Mouse (Mus musculus): ENCODE data around the gene Gnai2.
"Not testable (repeated sequence)": the region's sequence is repeated elsewhere in the genome, so short reads cannot be mapped to it uniquely, and the experiment has no call there.

Gene Gnai2

DNA sequence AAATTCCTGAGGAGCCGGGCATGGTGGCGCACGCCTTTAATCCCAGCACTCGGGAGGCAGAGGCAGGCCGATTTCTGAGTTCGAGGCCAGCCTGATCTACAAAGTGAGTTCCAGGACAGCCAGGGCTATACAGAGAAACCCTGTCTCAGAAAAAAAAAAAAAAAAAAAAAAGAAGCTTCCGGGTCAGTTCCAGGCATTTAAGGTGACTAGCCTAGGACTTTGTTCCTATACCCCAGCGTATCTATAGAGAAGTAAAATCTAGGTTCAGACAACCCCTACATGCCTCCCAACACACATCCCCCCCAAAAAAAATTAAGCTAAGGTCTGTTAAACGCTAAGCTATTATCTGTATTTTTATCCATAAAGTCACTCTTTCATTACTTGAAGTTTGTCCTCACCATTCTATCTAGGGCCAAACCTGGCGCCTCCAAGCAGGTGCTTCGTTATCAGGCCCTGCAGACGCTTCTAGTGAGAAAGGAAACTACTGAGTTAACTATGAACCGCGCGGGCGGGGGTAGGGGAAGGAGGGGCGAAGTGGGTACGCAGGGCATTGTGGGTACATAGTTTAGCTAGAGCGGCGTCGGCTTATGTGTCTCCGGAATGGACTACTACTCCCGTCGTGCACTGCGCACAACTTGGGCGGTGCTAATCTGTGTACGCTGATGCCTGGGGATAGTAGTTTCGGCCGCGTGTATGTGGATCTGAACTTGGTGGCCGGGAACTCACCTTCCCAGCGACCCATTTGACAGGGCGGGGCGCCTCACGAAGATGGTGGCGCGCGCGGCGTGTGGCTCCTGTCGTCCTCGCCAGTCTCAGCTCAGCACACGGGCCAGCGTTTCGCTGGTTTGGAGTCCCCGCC, 48.0 kb downstream of the Gnai2 start, which contains the start of gene Ifrd2:
TSS of gene Ifrd2 (plus strand) at position 669 of the 859 bp plus-strand sequence.
- DNase-seq (ENCODE audit: low spot score) = peak; percentile 74

DNA sequence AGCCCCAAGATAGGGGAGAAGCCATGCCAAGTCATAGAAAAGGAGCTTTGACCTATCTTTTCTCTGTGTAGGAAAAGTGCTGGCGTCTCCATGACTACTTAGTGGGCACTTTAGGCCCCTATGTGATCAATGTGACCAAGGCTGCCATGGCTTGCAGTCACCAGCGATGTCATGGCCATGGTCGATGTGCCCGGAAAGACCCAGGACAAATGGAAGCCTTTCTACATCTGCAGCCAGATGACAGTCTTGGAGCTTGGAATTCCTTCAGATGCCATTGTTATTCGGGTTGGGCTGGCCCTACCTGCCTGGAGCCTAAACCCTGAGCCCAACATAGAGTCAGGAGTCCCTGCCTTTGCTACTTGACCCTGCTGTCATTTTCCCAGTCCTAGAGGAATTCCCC, 48.7 kb downstream of the Gnai2 start:
- DNase-seq (ENCODE audit: low spot score) = no peak

DNA sequence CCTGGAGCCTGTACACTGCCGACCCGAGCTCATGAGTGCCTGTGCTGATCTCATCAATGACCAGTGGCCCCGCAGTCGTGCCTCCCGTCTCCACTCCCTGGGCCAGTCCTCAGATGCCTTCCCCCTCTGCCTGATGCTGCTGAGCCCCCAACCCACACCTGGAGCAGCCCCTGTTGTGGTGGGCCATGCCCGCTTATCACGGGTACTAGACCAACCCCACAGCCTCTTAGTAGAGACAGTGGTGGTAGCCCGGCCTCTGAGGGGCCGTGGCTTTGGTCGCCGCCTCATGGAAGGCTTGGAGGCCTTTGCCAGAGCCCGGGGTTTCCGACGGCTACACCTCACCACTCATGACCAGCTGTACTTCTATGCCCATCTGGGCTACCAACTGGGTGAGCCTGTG, 52.0 kb downstream of the Gnai2 start:
- DNase-seq (ENCODE audit: low spot score) = no peak

DNA sequence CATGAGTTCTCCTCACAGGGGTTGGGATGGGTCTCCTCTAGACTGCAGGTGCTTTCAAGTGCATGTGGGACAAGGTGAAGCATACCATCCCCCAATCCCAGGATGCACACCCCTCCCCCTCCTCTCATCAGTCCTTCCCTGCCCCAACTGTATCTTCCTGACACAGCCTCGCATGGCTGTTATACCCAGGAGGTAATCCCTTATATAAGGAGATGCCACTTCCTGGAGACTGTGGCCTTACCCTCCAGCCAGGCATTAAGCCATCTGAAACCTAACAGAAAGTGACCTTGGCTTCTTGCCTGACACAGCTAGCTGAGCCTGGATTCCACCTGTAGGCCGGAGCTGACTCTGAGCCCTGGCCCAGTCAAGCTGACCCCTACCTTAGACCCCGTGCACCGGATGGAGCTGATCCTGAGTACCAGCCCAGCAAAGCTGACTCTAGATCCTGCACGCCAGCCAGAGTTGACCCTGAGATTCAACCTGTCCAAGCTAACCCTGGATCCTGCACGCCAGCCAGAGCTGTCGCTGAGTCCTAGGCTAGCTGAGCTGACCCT, 52.6 kb downstream of the Gnai2 start:
- no peak for DNase-seq (ENCODE audit: low spot score)

DNA sequence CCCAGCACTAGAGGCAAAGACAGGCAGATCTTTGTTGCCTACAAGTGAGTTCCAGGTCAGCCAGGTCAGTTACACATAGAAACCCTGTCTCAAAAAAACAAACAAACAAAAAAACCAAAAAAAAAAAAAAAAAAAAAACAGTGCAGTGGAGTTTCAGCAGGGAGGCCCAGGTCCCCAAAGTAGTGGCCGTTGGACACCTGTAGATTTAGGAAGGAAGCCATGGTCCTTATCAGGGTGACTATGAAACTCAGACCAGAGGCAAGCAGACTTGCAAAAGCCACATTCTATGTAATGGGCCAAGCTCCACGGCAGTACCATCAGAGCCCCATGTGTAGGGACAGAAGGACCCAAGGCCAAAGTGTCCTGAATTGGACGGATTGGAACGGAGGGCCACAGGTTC, 53.6 kb downstream of the Gnai2 start:
- DNase-seq (ENCODE audit: low spot score) = no peak

DNA sequence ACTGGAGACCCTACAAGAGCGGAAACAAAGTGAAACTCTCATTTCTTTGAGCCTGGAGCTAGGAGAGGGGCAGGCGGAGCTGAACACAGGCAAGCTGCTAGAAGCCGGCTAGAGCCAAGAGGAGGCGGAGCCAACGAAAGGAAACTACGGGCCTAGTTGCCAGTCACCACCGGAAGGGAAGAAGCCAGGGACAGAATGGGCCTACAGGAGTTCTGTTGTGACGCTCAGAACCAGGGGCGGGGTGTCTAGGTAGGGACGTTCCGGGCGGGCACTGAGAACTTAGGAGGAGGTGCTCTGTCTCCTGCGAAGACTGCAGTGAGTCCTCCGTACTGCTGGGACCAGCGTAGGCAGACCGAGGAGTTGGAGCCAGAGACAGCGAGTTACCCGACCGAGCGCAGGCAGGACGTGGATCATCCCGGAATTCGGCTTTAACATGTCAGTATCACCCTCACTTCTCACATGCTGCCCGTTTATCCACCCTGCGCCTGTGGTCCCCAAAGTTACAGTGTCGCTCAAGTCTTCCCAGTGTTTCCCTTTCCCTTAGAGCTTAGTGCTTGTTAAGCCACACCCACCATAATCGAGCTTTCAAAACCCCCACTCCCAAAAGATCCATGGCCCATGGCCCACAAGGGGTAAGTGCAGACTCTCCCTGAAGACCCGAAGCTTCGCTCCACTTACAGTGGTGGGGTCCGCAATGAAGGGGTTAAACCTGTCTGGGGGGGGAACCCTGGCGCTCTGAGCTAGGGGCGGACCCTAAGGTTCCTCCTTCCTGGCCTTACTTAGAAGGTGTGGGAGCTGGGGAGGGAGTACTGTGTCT, 54.5 kb downstream of the Gnai2 start, which contains the start of gene Hyal3:
TSS of gene Hyal3 (plus strand) at position 318 of the 817 bp plus-strand sequence.
- peak; percentile 67 for DNase-seq (ENCODE audit: low spot score)

DNA sequence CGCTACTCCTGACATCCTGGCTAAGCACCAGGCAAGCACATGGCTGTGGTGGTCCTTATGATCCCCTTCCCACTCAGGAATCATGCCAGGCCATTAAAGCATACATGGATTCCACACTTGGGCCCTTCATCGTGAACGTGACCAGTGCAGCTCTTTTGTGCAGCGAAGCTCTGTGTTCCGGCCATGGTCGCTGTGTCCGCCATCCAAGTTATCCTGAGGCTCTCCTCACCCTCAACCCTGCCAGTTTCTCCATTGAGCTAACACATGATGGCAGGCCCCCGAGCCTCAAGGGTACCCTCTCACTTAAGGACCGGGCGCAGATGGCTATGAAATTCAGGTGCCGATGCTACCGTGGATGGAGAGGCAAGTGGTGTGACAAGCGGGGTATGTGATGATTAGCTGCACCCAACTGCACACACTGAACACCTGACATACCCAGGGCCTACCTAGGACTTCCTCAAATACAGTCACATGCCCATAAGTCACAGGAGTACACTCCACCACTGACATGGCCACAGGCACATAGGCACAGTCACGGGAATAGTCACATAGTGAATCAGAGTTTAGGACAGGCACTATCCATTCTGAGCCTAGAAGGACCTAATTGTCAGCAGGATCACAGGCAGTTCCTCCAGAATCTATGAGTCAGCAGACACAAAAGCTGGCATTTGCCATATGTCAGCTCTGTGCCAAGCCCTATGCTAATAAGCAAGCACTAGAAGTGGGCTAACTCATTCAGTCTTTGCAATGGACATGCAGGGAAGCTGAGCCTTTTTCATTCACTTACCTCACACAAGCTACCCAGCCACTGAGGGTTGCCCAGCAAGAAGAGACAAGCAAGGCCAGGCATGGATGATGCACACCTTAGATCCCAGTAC, 55.9 kb downstream of the Gnai2 start:
- no peak for DNase-seq (ENCODE audit: low spot score)

DNA sequence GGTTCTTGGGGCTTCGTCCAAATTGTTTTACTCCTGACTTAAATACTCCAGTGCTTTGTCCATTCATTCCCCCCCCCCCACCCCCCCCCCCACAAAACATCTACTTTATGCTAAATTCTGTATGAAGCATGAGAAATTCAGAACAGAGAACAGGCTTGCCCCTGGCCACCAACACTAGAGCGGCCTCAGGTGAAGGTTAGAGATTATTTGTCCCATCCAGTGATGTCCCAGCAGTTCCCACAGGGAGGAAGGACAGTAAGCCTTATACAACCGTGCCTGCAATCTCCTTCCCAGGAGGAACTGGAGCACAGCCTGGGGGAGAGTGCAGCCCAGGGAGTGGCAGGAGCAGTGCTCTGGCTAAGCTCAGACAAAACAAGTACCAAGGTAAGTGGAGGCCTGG, 56.6 kb downstream of the Gnai2 start, which contains the start of gene Naa80:
TSS of gene Naa80 (plus strand) at position 301 of the 400 bp plus-strand sequence.
- DNase-seq (ENCODE audit: low spot score) = no peak

DNA sequence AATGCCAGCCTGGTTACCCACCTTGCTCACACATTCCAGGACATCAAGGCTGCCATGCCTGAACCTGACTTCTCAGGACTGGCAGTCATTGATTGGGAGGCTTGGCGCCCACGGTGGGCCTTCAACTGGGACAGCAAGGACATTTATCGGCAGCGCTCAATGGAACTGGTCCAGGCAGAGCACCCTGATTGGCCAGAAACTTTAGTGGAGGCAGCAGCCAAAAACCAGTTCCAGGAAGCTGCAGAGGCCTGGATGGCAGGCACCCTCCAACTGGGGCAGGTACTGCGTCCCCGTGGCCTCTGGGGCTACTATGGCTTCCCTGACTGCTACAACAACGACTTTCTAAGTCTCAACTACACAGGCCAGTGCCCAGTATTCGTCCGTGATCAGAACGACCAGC, 57.3 kb downstream of the Gnai2 start:
- DNase-seq (ENCODE audit: low spot score) = no peak

DNA sequence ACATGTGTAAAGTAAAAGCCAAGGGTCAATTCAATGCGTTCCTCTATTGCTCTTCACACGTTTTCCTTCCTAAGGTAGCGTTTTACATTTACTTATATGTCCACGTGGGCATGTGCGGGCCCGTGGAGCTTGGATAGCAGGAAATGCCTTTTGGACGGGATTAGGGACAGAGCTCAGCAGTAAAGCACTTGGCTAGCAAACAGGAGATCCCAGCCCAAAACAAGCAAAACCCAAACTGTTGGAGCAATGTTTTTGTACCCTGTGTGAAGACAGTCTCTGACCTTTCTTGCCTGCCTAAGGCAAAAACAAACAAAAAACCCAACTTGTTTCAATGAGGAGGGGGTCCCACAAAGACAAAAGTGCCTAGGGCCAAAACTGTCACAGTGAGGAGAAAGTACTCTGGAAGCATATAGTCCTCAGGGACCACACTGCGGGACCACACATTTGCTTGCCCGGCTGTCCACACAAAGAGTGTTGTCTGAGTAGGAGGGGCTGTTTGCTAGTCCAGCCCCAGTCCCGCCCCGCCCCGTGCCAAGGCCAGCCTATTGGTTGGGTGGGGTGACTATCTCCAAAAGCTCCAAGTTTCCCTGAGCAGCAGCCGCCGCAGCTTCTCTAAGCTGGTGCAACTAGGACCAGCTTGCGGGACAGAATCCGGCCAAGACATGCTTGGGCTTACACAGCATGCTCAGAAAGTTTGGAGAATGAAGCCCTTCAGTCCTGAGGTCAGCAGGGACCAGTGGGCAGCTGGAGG, 58.6 kb downstream of the Gnai2 start, which contains the start of gene Hyal1:
TSS of gene Hyal1 (plus strand) at position 571 of the 751 bp plus-strand sequence.
- DNase-seq (ENCODE audit: low spot score) = no peak

DNA sequence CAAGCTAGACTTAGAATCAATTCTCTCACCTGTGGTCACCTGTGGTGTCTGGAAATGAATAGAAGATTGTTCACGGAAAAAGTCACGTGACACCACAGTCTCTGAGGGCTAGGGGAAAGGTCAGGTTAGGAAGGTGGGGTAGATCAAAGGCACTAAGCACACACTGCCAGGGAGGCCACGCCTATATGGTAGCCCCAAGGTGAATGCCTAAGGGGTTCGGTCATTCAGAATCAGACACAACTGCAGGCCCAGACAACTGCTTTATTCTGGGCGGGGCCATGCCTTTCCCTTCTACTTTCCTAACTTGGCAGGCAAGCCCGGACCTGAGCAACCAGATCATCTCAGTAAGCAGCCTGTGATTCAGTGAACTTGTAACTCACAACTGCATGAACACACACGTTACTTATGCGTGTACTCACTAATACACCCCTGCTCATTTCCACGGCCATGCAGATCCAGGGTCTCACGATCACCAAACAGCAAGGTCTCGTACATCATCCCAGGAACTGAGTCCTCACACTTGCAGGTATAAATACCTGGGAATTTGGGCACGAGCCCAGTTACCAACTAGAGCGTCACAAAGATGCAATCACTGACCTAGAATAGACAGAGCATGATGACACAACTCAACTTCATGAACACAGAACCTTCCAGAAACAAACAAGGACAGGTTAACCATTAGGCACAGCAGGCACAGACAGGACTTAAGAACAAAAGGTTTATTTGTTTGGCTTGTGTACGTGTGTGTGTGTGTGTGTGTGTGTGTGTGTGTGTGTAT, 59.4 kb downstream of the Gnai2 start:
- DNase-seq (ENCODE audit: low spot score) = no peak

DNA sequence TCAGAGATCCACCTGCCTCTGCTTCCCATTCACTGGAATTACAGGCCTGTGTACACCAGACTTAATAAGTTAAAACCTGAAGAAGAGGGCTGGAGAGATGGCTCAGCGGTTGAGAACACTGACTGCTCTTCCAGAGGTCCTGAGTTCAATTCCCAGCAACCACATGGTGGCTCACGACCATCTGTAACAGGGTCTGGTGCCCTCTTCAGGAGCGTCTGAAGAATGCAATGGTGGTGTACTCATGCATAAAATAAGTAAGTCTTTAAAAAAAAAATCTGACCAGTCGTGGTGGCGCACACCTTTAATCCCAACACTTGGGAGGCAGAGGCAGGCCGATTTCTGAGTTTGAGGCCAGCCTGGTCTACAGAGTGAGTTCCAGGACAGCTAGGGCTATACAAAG, 61.4 kb downstream of the Gnai2 start:
- DNase-seq (ENCODE audit: low spot score) = not testable (repeated sequence)

DNA sequence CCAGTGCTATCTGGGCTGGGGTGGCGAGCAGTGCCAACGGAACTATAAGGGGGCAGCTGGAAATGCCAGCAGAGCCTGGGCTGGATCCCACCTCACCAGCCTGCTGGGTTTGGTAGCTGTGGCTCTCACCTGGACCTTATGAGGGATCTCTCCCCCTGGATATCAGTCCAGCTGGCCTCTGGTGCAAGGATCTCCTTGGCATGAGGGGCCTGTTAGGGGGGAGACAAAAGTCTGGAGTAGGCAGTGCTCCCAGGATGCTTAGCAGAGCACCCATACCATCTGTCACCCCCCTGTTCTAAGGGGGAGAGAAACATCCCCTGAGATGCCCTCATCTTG, 62.9 kb downstream of the Gnai2 start:
- no peak for DNase-seq (ENCODE audit: low spot score)

DNA sequence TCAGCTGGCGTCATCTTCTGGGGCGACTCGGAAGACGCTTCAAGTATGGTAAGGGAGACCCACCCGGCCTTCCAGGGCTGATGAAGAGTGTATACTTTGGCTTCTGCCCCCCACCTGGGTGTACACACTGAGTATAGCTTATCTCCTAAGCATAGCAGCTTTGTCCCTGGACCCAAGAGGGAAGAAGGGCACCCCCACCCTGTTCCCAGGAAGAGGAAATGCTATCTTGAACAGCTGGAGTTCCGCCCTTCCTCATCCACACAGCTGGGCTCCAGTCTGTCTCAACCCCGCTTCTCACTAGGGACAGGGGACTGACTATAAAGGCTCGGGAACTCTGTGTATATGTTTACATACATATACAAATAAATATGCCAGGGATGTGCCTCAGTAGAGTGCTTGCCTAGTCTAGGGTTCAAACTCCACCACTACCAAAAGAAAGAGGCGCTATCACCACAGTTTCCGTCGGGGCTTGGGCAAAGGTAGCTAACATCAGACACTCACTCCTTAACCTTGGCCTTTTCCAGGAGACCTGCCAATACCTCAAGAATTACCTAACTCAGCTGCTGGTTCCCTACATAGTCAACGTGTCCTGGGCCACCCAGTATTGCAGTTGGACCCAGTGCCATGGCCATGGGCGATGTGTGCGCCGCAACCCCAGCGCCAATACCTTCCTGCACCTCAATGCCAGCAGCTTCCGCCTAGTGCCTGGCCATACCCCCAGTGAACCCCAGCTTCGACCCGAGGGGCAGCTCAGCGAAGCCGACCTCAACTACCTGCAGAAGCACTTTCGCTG, 63.4 kb downstream of the Gnai2 start:
- DNase-seq (ENCODE audit: low spot score) = no peak

DNA sequence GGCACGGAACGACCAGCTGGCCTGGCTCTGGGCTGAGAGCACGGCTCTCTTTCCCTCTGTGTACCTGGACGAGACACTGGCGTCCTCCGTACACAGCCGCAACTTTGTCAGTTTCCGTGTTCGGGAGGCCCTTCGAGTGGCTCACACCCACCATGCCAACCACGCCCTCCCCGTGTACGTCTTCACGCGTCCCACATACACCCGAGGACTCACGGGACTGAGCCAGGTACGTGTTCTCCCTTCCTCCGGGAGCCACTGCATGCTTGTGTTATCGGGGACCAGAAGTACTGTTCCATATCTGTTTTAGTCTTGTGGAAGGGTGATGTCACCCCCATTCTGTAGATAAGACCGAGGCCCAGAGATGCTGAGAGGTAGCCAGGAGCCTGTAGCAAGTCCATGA, 64.3 kb downstream of the Gnai2 start:
- no peak for DNase-seq (ENCODE audit: low spot score)

DNA sequence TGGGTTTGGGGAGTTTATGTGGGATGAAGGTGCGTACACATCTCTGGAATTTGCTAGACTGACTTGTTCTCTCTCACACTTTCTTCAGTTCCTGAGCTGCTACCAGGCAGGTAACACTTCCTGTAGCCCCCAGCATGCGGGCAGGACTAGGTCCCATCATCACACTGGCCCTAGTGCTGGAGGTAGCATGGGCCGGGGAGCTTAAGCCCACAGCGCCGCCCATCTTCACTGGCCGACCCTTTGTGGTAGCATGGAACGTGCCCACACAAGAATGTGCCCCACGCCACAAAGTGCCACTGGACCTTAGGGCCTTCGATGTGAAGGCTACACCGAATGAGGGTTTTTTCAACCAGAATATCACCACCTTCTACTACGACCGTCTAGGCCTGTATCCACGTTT, 65.2 kb downstream of the Gnai2 start:
- no peak for DNase-seq (ENCODE audit: low spot score)

DNA sequence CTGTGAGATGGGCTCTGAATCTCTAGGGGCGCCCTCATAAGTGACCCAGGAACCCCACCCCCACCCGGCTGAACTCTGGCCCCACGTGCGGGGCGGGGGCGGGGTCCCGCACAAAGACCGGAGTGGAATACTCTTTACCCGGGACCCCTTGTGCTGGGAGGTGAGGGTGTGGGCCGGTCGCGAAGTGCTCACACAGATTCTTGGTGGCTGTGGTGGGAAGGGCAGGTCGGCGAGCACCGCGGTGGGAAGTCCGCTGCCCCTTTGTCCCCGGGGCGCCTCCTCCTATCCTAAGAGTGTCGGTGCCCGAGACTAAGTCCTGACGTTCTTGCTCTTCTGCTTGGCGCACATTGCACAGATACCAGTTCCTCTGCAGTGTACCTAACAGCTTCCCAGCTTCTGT, 65.9 kb downstream of the Gnai2 start:
- DNase-seq (ENCODE audit: low spot score) = no peak

DNA sequence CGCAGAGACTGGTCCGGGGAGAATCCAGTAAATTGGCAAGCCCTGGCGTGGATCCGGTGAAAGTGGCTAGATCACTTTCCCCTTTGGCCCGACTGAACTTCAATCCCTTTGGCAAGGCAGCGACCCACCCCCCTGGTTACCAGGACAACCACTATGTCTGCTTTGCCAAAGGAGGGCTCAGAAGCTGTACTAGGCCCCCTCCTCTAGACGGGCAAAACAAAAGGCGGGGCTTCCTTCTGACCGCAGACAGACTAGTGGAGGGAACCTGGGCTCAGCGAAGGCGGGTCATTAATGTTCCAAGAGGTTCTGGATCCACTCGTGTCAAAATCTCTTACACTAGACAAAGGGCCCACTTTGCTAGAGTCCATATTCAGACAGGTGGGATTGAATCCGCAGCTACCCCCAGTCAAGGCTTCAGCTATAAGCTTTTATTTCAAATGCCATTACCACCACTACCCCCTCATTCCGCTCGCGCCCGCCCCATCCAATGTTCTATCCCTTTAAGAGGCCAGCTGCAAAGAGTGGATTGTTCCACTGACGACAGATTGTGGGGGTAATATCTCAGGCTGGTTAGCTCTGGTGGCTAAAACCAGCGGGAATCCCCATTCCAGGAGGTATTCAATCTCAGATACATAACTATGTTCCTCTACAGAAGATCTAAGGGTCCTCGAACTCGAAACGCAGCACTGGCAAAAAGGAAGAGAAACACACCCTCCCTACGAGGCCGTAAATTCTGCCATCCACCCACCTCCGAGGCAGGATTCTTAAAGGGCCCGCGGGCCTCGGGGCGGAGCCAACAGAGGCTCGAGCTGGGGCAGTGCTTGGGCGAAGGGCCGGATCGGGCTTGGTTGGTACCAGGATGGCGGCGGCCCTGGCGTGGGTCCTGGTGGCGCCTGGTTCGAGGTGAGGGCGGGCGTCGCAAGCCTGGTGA, 66.6 kb downstream of the Gnai2 start:
- peak; percentile 73 for DNase-seq (ENCODE audit: low spot score)

Measured in ovary, postnatal 10 days (tissue).